Mouse (Mus musculus) forebrain, embryonic 10.5 days (tissue): Measurements from ENCODE around the gene Mfsd9. TPM values are rescaled to one million over a fixed set of nuclear protein-coding genes. Genes with fewer than 3 reads are reported as not detected.

Experiments used
- DNase-seq: peaks from one replicate; pipeline ENCODE4 v3.0.0-alpha.2; 2017; ENCODE audit warnings: low spot score; ENCODE audit errors: extremely low spot score
- H3K27ac ChIP-seq: fragments of 300-500 bp; sonication (generic); 2 replicates; pipeline ENCODE4 v1.5.1; 2016; ENCODE audit warnings: mild to moderate bottlenecking
- H3K27me3 ChIP-seq: fragments of 300-500 bp; sonication (generic); 2 replicates; pipeline ENCODE4 v1.6.1; 2016; ENCODE audit warnings: mild to moderate bottlenecking; ENCODE audit not compliant: poor library complexity, severe bottlenecking
- H3K36me3 ChIP-seq: fragments of 300-500 bp; sonication (generic); replicated peaks from 2 replicates; pipeline ENCODE4 v1.6.1; 2016; ENCODE audit warnings: mild to moderate bottlenecking, moderate library complexity
- H3K4me1 ChIP-seq: fragments of 300-500 bp; sonication (generic); 2 replicates; pipeline ENCODE4 v1.6.1; 2016
- H3K4me3 ChIP-seq: fragments of 300-500 bp; sonication (generic); 2 replicates; pipeline ENCODE4 v1.5.1; 2016; ENCODE audit warnings: mild to moderate bottlenecking, moderate library complexity
- H3K9me3 ChIP-seq: fragments of 300-500 bp; sonication (generic); 2 replicates; pipeline ENCODE4 v1.6.1; 2016; ENCODE audit warnings: mild to moderate bottlenecking, moderate library complexity
- whole genome bisulfite sequencing: fragments of 180-500 bp; shearing (Covaris S2); methylation state at CpG from one replicate; pipeline ENCODE4 v1.1.7; 2016; 5-methylcytosine and 5-hydroxymethylcytosine counted together
- polyA plus RNA-seq: library from polyadenylated mRNA; unstranded; fragments of >200 nt; fragmentation: Nextera tagmentation; extraction: Ambion mirVana; gene quantifications from 2 replicates; pipeline ENCODE4 v1.2.1, GENCODE M21; 2016

Mfsd9 gene
- 2.2 and 2.7 TPM in 2 replicates for polyA plus RNA-seq

GRCm38 (mm10) chr1:40790324-40791141 is at the start of gene Mfsd9:
TSS of gene Mfsd9 (minus strand) at chr1:40790687.
- DNase-seq: peak; percentile 92
- peak within 1 kb of the TSS; percentile 82 for H3K27ac ChIP-seq
- peak within 1 kb of the TSS; percentile 73 for H3K4me3 ChIP-seq
- WGBS: 6% methylated on average over 38 of the region's 38 CpGs
- no peaks in the 10 kb centered on the region for H3K36me3 ChIP-seq
- H3K4me1 ChIP-seq: peaks cover 21% of the 10 kb centered on the region
- no peaks in the 10 kb centered on the region for H3K9me3 ChIP-seq
- no peaks in the 10 kb centered on the region for H3K27me3 ChIP-seq

GRCm38 (mm10) chr1:40835468-40835867 is 45.0 kb upstream of the Mfsd9 start:
- Histone ChIP-seq H3K4me3 (no peak overlapping the region), H3K4me1 (peaks cover 6% of the 10 kb centered on the region; the same call in 1 of the 2 replicates), H3K36me3 (no peaks in the 10 kb centered on the region), H3K27ac (no peak overlapping the region), H3K9me3 (no peaks in the 10 kb centered on the region), H3K27me3 (no peaks in the 10 kb centered on the region)
- 91% methylated on average over 4 of the region's 4 CpGs for WGBS
- DNase-seq: no peak

- Histone ChIP-seq H3K4me1 (peaks cover 1% of the 10 kb centered on the region; the same call in 1 of the 2 replicates), H3K4me3 (no peak overlapping the region), H3K9me3 (no peaks in the 10 kb centered on the region), H3K36me3 (no peaks in the 10 kb centered on the region), H3K27me3 (no peaks in the 10 kb centered on the region), H3K27ac (no peak overlapping the region)
- DNase-seq: no peak
- whole genome bisulfite sequencing: 92% methylated on average over 4 of the region's 4 CpGs
These were observed 40.4 kb upstream of the Mfsd9 start for GRCm38 (mm10) chr1:40830712-40831507.

- Histone ChIP-seq H3K27me3 (no peaks in the 10 kb centered on the region), H3K27ac (no peak overlapping the region), H3K4me1 (0 out of 2 replicates have a peak, but pooled peaks cover 5% of the 10 kb centered on the region), H3K36me3 (no peaks in the 10 kb centered on the region), H3K9me3 (no peaks in the 10 kb centered on the region), H3K4me3 (no peak overlapping the region)
- WGBS: 86% methylated on average over 10 of the region's 10 CpGs
- DNase-seq: no peak
These were observed 38.9 kb upstream of the Mfsd9 start for GRCm38 (mm10) chr1:40829213-40829914.

GRCm38 (mm10) chr1:40825826-40826225 is 35.3 kb upstream of the Mfsd9 start:
- H3K4me3 ChIP-seq: no peak overlapping the region
- no peaks in the 10 kb centered on the region for H3K27me3 ChIP-seq
- no peaks in the 10 kb centered on the region for H3K9me3 ChIP-seq
- no peaks in the 10 kb centered on the region for H3K36me3 ChIP-seq
- H3K4me1 ChIP-seq: 0 out of 2 replicates have a peak, but pooled peaks cover 5% of the 10 kb centered on the region
- DNase-seq: no peak
- H3K27ac ChIP-seq: no peak overlapping the region
- WGBS: 89% methylated on average over 7 of the region's 7 CpGs

GRCm38 (mm10) chr1:40824936-40825335 is 34.4 kb upstream of the Mfsd9 start:
- H3K4me1 ChIP-seq: 0 out of 2 replicates have a peak, but pooled peaks cover 5% of the 10 kb centered on the region
- H3K27ac ChIP-seq: no peak overlapping the region
- H3K27me3 ChIP-seq: no peaks in the 10 kb centered on the region
- 77% methylated on average over 8 of the region's 8 CpGs for WGBS
- no peaks in the 10 kb centered on the region for H3K9me3 ChIP-seq
- H3K36me3 ChIP-seq: no peaks in the 10 kb centered on the region
- no peak overlapping the region for H3K4me3 ChIP-seq
- no peak for DNase-seq

GRCm38 (mm10) chr1:40824517-40824916 is 34.0 kb upstream of the Mfsd9 start:
- no peak for DNase-seq
- Histone ChIP-seq H3K4me3 (no peak overlapping the region), H3K27ac (no peak overlapping the region), H3K27me3 (no peaks in the 10 kb centered on the region), H3K4me1 (0 out of 2 replicates have a peak, but pooled peaks cover 5% of the 10 kb centered on the region), H3K36me3 (no peaks in the 10 kb centered on the region), H3K9me3 (no peaks in the 10 kb centered on the region)
- WGBS: 78% methylated on average over 4 of the region's 4 CpGs

- Histone ChIP-seq H3K27ac (no peak overlapping the region), H3K27me3 (no peaks in the 10 kb centered on the region), H3K9me3 (no peaks in the 10 kb centered on the region), H3K4me1 (no peaks in the 10 kb centered on the region), H3K4me3 (no peak overlapping the region), H3K36me3 (no peaks in the 10 kb centered on the region)
- 78% methylated on average over 16 of the region's 16 CpGs for WGBS
- no peak for DNase-seq
These were observed 24.8 kb upstream of the Mfsd9 start for GRCm38 (mm10) chr1:40815071-40815845.

- no peak for DNase-seq
- no peaks in the 10 kb centered on the region for H3K4me1 ChIP-seq
- H3K27me3 ChIP-seq: no peaks in the 10 kb centered on the region
- no peaks in the 10 kb centered on the region for H3K36me3 ChIP-seq
- WGBS: 87% methylated on average over 3 of the region's 3 CpGs
- no peak overlapping the region for H3K4me3 ChIP-seq
- H3K9me3 ChIP-seq: no peaks in the 10 kb centered on the region
- H3K27ac ChIP-seq: no peak overlapping the region
These were observed 18.2 kb upstream of the Mfsd9 start for GRCm38 (mm10) chr1:40808643-40809042.

GRCm38 (mm10) chr1:40805891-40806290 is 15.4 kb upstream of the Mfsd9 start:
- no peaks in the 10 kb centered on the region for H3K4me1 ChIP-seq
- no peaks in the 10 kb centered on the region for H3K36me3 ChIP-seq
- no peak for DNase-seq
- H3K27me3 ChIP-seq: no peaks in the 10 kb centered on the region
- H3K4me3 ChIP-seq: no peak overlapping the region
- H3K27ac ChIP-seq: no peak overlapping the region
- 89% methylated on average over 11 of the region's 11 CpGs for WGBS
- no peaks in the 10 kb centered on the region for H3K9me3 ChIP-seq

GRCm38 (mm10) chr1:40805351-40805750 is 14.9 kb upstream of the Mfsd9 start, which contains the start of gene Tmem182:
TSS of gene Tmem182 (plus strand) at chr1:40805601.
- DNase-seq: no peak
- Histone ChIP-seq H3K9me3 (no peaks in the 10 kb centered on the region), H3K27me3 (no peaks in the 10 kb centered on the region), H3K36me3 (no peaks in the 10 kb centered on the region), H3K4me3 (no peak within 1 kb of the TSS), H3K4me1 (no peaks in the 10 kb centered on the region), H3K27ac (no peak within 1 kb of the TSS)
- WGBS: 83% methylated on average over 9 of the region's 9 CpGs

- Histone ChIP-seq H3K27ac (no peak overlapping the region), H3K27me3 (no peaks in the 10 kb centered on the region), H3K36me3 (no peaks in the 10 kb centered on the region), H3K4me3 (no peak overlapping the region), H3K9me3 (no peaks in the 10 kb centered on the region), H3K4me1 (no peaks in the 10 kb centered on the region)
- no peak for DNase-seq
- WGBS: 92% methylated on average over 12 of the region's 12 CpGs
These were observed 13.6 kb upstream of the Mfsd9 start for GRCm38 (mm10) chr1:40804118-40804517.
